Mouse (Mus musculus): ENCODE data around the gene Tyr.
"Not testable (repeated sequence)": the region's sequence is repeated elsewhere in the genome, so short reads cannot be mapped to it uniquely, and the experiment has no call there.

The Tyr gene

GRCm38 (mm10) chr7:87493412-87493811 lies at the start of gene Tyr:
TSS of gene Tyr (minus strand) at chr7:87493512.
- ChIA-PET POLR2A (no interaction called here), CTCF (no interaction called here)

- CTCF ChIA-PET: no interaction called here
- POLR2A ChIA-PET: no interaction called here
Observed at GRCm38 (mm10) chr7:87539031-87539430, 45.7 kb upstream of the Tyr start.

- ChIA-PET POLR2A (interaction anchor here in 1 of 4 experiments (1.1 kb wide), 1 partner anchor 156 kb away, joined by 3 read pairs; no protein-coding TSS in a partner anchor), CTCF (no interaction called here)
Observed at GRCm38 (mm10) chr7:87494124-87494682, 891 bp upstream of the Tyr start.

- ChIA-PET POLR2A (no interaction called here), CTCF (no interaction called here)
Observed at GRCm38 (mm10) chr7:87488024-87488423, 5.3 kb downstream of the Tyr start.

GRCm38 (mm10) chr7:87413271-87413670 lies 80.0 kb downstream of the Tyr start:
- ChIA-PET POLR2A (no interaction called here), CTCF (no interaction called here)

GRCm38 (mm10) chr7:87411373-87411772 lies 81.9 kb downstream of the Tyr start:
- CTCF ChIA-PET: interaction anchor here in 2 of 4 experiments (0.9 to 1.9 kb wide), 6 partner anchors 13 to 155 kb away, joined by 4 to 5 read pairs (median 5); no protein-coding TSS in a partner anchor
- POLR2A ChIA-PET: not testable (repeated sequence)

GRCm38 (mm10) chr7:87397023-87397422 lies 96.3 kb downstream of the Tyr start:
- CTCF ChIA-PET: no interaction called here
- POLR2A ChIA-PET: no interaction called here

- CTCF ChIA-PET: no interaction called here
- POLR2A ChIA-PET: no interaction called here
Observed at GRCm38 (mm10) chr7:87374935-87375334, 118.4 kb downstream of the Tyr start.
